Mouse (Mus musculus): ENCODE measurements around the gene Rfc5.

GRCm38 (mm10) chr5:117360631-117361541, 28.0 kb downstream of the Rfc5 start:
- no peak for TF ChIP-seq CTCF (IDR thresholded peaks at IDR 0.05; ENCODE audit: control insufficient read depth, insufficient read depth, insufficient replicate concordance, low read depth, low read length)
- TF ChIP-seq POLR2A (IDR thresholded peaks at IDR 0.05; ENCODE audit: control insufficient read depth, low read depth, low read length): no peak
